ENCODE assay signal across 8 mouse cellular contexts in genomic region chr11:98747804-98748505, GRCm38 (mm10). TPM values are rescaled to one million over a fixed set of nuclear protein-coding genes. Genes with fewer than 3 reads are reported as not detected.
DNase-seq lines count a peak whose midpoint lies in the region; ATAC-seq and TF ChIP-seq lines count a peak whose summit lies in the region.

No protein-coding gene starts in this region.

- H3K27ac ChIP-seq in forebrain, embryonic 15.5 days (replicated peaks): peak overlapping the region; percentile 96
- H3K27ac ChIP-seq in limb, embryonic 10.5 days: peak overlapping the region; percentile 82
- H3K27ac ChIP-seq in olfactory bulb, adult 2 months (ENCODE audit: insufficient read depth, low read depth, low read length): peak overlapping the region; percentile 99

- DNase-seq in adrenal gland, postnatal 10 days: peak; percentile 27
- no peak for DNase-seq in adrenal gland, postnatal 36 days
- no peak for DNase-seq in limb, embryonic 10.5 days (ENCODE audit: low spot score)
- DNase-seq in right cerebral cortex, adult 2 months (ENCODE audit: low spot score in 2 of 2): no peak

- peak overlapping the region; percentile 87 for H3K4me3 ChIP-seq in megakaryocyte, embryonic 14.5 days (replicated peaks)
- peak overlapping the region; percentile 23 for H3K4me3 ChIP-seq in forebrain, embryonic 15.5 days
- H3K4me3 ChIP-seq in limb, embryonic 10.5 days: peak overlapping the region; percentile 42
- H3K4me3 ChIP-seq in olfactory bulb, adult 2 months (ENCODE audit: insufficient read depth, low read depth, low read length): peak overlapping the region; percentile 36

- no peaks in the 10 kb centered on the region for H3K9me3 ChIP-seq in megakaryocyte, embryonic 14.5 days
- no peaks in the 10 kb centered on the region for H3K9me3 ChIP-seq in forebrain, embryonic 15.5 days
- H3K9me3 ChIP-seq in limb, embryonic 10.5 days (replicated peaks): no peaks in the 10 kb centered on the region

- no peaks in the 10 kb centered on the region for H3K27me3 ChIP-seq in megakaryocyte, embryonic 14.5 days (replicated peaks)
- H3K27me3 ChIP-seq in forebrain, embryonic 15.5 days: no peaks in the 10 kb centered on the region
- H3K27me3 ChIP-seq in limb, embryonic 10.5 days (ENCODE audit: low read depth, poor library complexity, severe bottlenecking): no peaks in the 10 kb centered on the region

- no peak for TF ChIP-seq CTCF in olfactory bulb, adult 2 months (IDR thresholded peaks at IDR 0.05; ENCODE audit: insufficient read depth, low read depth, low read length)

- ATAC-seq in megakaryocyte, adult 5-6 weeks (ENCODE audit: poor library complexity, severe bottlenecking): no peak
- ATAC-seq in forebrain, embryonic 15.5 days (replicated peaks): peak; percentile 30

- WGBS in forebrain, embryonic 15.5 days: 11% methylated on average over 6 of the region's 6 CpGs
- whole genome bisulfite sequencing in limb, embryonic 10.5 days: 27% methylated on average over 6 of the region's 6 CpGs
- 4% methylated on average over 6 of the region's 6 CpGs for WGBS in olfactory bulb, adult 2 months

- TF ChIP-seq POLR2A in olfactory bulb, adult 2 months (IDR thresholded peaks at IDR 0.05; ENCODE audit: insufficient read depth, low read depth, low read length): no peak

- H3K9ac ChIP-seq in forebrain, embryonic 15.5 days (replicated peaks): peak overlapping the region; percentile 51

- peaks cover 28% of the 10 kb centered on the region for H3K36me3 ChIP-seq in megakaryocyte, embryonic 14.5 days (replicated peaks; ENCODE audit: low read length)
- H3K36me3 ChIP-seq in forebrain, embryonic 15.5 days: no peaks in the 10 kb centered on the region
- H3K36me3 ChIP-seq in limb, embryonic 10.5 days: no peaks in the 10 kb centered on the region

- peak overlapping the region; percentile 48 for H3K4me2 ChIP-seq in forebrain, embryonic 15.5 days (replicated peaks)

- H3K4me1 ChIP-seq in megakaryocyte, embryonic 14.5 days: peaks cover 100% of the 10 kb centered on the region
- H3K4me1 ChIP-seq in forebrain, embryonic 15.5 days: peaks cover 97% of the 10 kb centered on the region
- H3K4me1 ChIP-seq in limb, embryonic 10.5 days: peaks cover 88% of the 10 kb centered on the region
- peaks cover 75% of the 10 kb centered on the region for H3K4me1 ChIP-seq in olfactory bulb, adult 2 months (ENCODE audit: control insufficient read depth, insufficient read depth, low read length)

RNA-seq across cellular contexts. Expression of gene Thra, which starts 7.5 kb away (rescaled TPM):
- 100 to 1,000 TPM; 135 to 184 TPM for total RNA-seq in adrenal gland, postnatal 10 days (2021)
- 10 to 100 TPM; 69.2 to 91.7 TPM for total RNA-seq in adrenal gland, postnatal 36 days (2021)
- 37.6 and 38.9 TPM in 2 replicates for polyA plus RNA-seq in megakaryocyte, embryonic 14.5 days (2012; ENCODE audit: insufficient read depth, low replicate concordance)
- 10.0 and 11.6 TPM in 2 replicates for total RNA-seq in megakaryocyte, adult 5-6 weeks (2015)
- total RNA-seq in megakaryocyte, adult 5-6 weeks (2017): 8.0 and 9.0 TPM in 2 replicates
- polyA plus RNA-seq in forebrain, embryonic 15.5 days (2015; fragmentation: Nextera tagmentation; extraction: Ambion mirVana): 164 and 166 TPM in 2 replicates
- 6.3 and 11.6 TPM in 2 replicates for polyA plus RNA-seq in limb, embryonic 10.5 days (2016; fragmentation: Nextera tagmentation; extraction: Ambion mirVana)
- 251 and 495 TPM in 2 replicates for polyA plus RNA-seq in olfactory bulb, adult 2 months (2012; ENCODE audit: insufficient read depth, insufficient read length, low replicate concordance, missing spikeins)

RNA-seq across cellular contexts. Expression of gene Med24, which starts 18.7 kb away (rescaled TPM):
- 10 to 100 TPM; 40.4 to 58.0 TPM for total RNA-seq in adrenal gland, postnatal 10 days (2021)
- 10 to 100 TPM; 46.9 to 52.0 TPM for total RNA-seq in adrenal gland, postnatal 36 days (2021)
- 40.2 and 55.7 TPM in 2 replicates for polyA plus RNA-seq in megakaryocyte, embryonic 14.5 days (2012; ENCODE audit: insufficient read depth, low replicate concordance)
- total RNA-seq in megakaryocyte, adult 5-6 weeks (2015): 17.9 and 21.5 TPM in 2 replicates
- 22.6 and 31.3 TPM in 2 replicates for total RNA-seq in megakaryocyte, adult 5-6 weeks (2017)
- polyA plus RNA-seq in forebrain, embryonic 15.5 days (2015; fragmentation: Nextera tagmentation; extraction: Ambion mirVana): 85.1 and 93.6 TPM in 2 replicates
- polyA plus RNA-seq in limb, embryonic 10.5 days (2016; fragmentation: Nextera tagmentation; extraction: Ambion mirVana): 77.3 and 82.6 TPM in 2 replicates
- not detected in 2 replicates for polyA plus RNA-seq in olfactory bulb, adult 2 months (2012; ENCODE audit: insufficient read depth, insufficient read length, low replicate concordance, missing spikeins)

RNA-seq across cellular contexts. Expression of gene Nr1d1, which starts 27.2 kb away (rescaled TPM):
- total RNA-seq in adrenal gland, postnatal 10 days (2021): 10 to 100 TPM; 15.1 to 59.6 TPM
- total RNA-seq in adrenal gland, postnatal 36 days (2021): 100 to 1,000 TPM; 116 to 171 TPM
- 5.6 and 22.1 TPM in 2 replicates for polyA plus RNA-seq in megakaryocyte, embryonic 14.5 days (2012; ENCODE audit: insufficient read depth, low replicate concordance)
- 0.11 and 0.25 TPM in 2 replicates for total RNA-seq in megakaryocyte, adult 5-6 weeks (2015)
- 0.12 and 0.37 TPM in 2 replicates for total RNA-seq in megakaryocyte, adult 5-6 weeks (2017)
- polyA plus RNA-seq in forebrain, embryonic 15.5 days (2015; fragmentation: Nextera tagmentation; extraction: Ambion mirVana): 3.6 TPM in 2 replicates
- 1.2 and 1.5 TPM in 2 replicates for polyA plus RNA-seq in limb, embryonic 10.5 days (2016; fragmentation: Nextera tagmentation; extraction: Ambion mirVana)
- polyA plus RNA-seq in olfactory bulb, adult 2 months (2012; ENCODE audit: insufficient read depth, insufficient read length, low replicate concordance, missing spikeins): not detected in 2 replicates

RNA-seq across cellular contexts. Expression of gene Csf3, which starts 46.9 kb away (rescaled TPM):
- total RNA-seq in adrenal gland, postnatal 10 days (2021): not detected
- not detected for total RNA-seq in adrenal gland, postnatal 36 days (2021)
- polyA plus RNA-seq in megakaryocyte, embryonic 14.5 days (2012; ENCODE audit: insufficient read depth, low replicate concordance): not detected in 2 replicates
- total RNA-seq in megakaryocyte, adult 5-6 weeks (2015): not detected in 2 replicates
- not detected in 2 replicates for total RNA-seq in megakaryocyte, adult 5-6 weeks (2017)
- polyA plus RNA-seq in forebrain, embryonic 15.5 days (2015; fragmentation: Nextera tagmentation; extraction: Ambion mirVana): not detected in 2 replicates
- not detected in 2 replicates for polyA plus RNA-seq in limb, embryonic 10.5 days (2016; fragmentation: Nextera tagmentation; extraction: Ambion mirVana)
- polyA plus RNA-seq in olfactory bulb, adult 2 months (2012; ENCODE audit: insufficient read depth, insufficient read length, low replicate concordance, missing spikeins): not detected in 2 replicates

RNA-seq across cellular contexts. Expression of gene Msl1, which starts 47.4 kb away (rescaled TPM):
- total RNA-seq in adrenal gland, postnatal 10 days (2021): 10 to 100 TPM; 79.4 to 88.6 TPM
- 100 to 1,000 TPM in 1 of 2 experiments, 10 to 100 TPM in 1; 94.2 to 106 TPM for total RNA-seq in adrenal gland, postnatal 36 days (2021)
- 30.0 and 46.8 TPM in 2 replicates for polyA plus RNA-seq in megakaryocyte, embryonic 14.5 days (2012; ENCODE audit: insufficient read depth, low replicate concordance)
- 73.7 and 74.9 TPM in 2 replicates for total RNA-seq in megakaryocyte, adult 5-6 weeks (2015)
- 111 and 119 TPM in 2 replicates for total RNA-seq in megakaryocyte, adult 5-6 weeks (2017)
- polyA plus RNA-seq in forebrain, embryonic 15.5 days (2015; fragmentation: Nextera tagmentation; extraction: Ambion mirVana): 30.2 and 31.7 TPM in 2 replicates
- 22.8 and 25.0 TPM in 2 replicates for polyA plus RNA-seq in limb, embryonic 10.5 days (2016; fragmentation: Nextera tagmentation; extraction: Ambion mirVana)
- polyA plus RNA-seq in olfactory bulb, adult 2 months (2012; ENCODE audit: insufficient read depth, insufficient read length, low replicate concordance, missing spikeins): 206 and 252 TPM in 2 replicates

Comparison
In these comparisons a context has a peak if more than half of its experiments do, and no peak if none do; other contexts are left out.
1. H3K4me3 ChIP-seq: peak in every context shown above with its lines; median percentile 87 in megakaryocyte, embryonic 14.5 days; 42 in limb, embryonic 10.5 days; 36 in olfactory bulb, adult 2 months; 23 in forebrain, embryonic 15.5 days.